Mouse (Mus musculus) forebrain, embryonic 12.5 days (tissue): ENCODE data around the gene Plin1. TPM values are rescaled to one million over a fixed set of nuclear protein-coding genes. Genes with fewer than 3 reads are reported as not detected.

Experiments used
- ATAC-seq: fragments of 200-750 bp; cut with Nextera tagmentation; 2 replicates; pipeline ENCODE4 v1.8.0; 2017; ENCODE audit warnings: moderate TSS enrichment; ENCODE audit not compliant: low FRiP score
- H3K27ac ChIP-seq: fragments of 300-500 bp; sonication (generic); 2 replicates; pipeline ENCODE4 v1.5.1; 2016; ENCODE audit warnings: mild to moderate bottlenecking
- H3K27me3 ChIP-seq: fragments of 300-500 bp; sonication (generic); 2 replicates; pipeline ENCODE4 v1.6.1; 2016; ENCODE audit warnings: mild to moderate bottlenecking
- H3K36me3 ChIP-seq: fragments of 300-500 bp; sonication (generic); replicated peaks from 2 replicates; pipeline ENCODE4 v1.6.1; 2016; ENCODE audit warnings: mild to moderate bottlenecking
- H3K4me1 ChIP-seq: fragments of 300-500 bp; sonication (generic); 2 replicates; pipeline ENCODE4 v1.6.1; 2016
- H3K4me2 ChIP-seq: fragments of 300-500 bp; sonication (generic); 2 replicates; pipeline ENCODE4 v1.6.1; 2016; ENCODE audit warnings: mild to moderate bottlenecking, moderate library complexity
- H3K4me3 ChIP-seq: fragments of 300-500 bp; sonication (generic); replicated peaks from 2 replicates; pipeline ENCODE4 v1.5.1; 2016; ENCODE audit warnings: mild to moderate bottlenecking
- H3K9ac ChIP-seq: fragments of 300-500 bp; sonication (generic); 2 replicates; pipeline ENCODE4 v1.6.1; 2016; ENCODE audit warnings: mild to moderate bottlenecking
- H3K9me3 ChIP-seq: fragments of 300-500 bp; sonication (generic); 2 replicates; pipeline ENCODE4 v1.6.1; 2016
- WGBS: fragments of 180-500 bp; shearing (Covaris S2); methylation state at CpG from one replicate; pipeline ENCODE4 v1.1.7; 2016; 5-methylcytosine and 5-hydroxymethylcytosine counted together
- polyA plus RNA-seq: library from polyadenylated mRNA; unstranded; fragments of >200 nt; fragmentation: Nextera tagmentation; extraction: Ambion mirVana; gene quantifications from 2 replicates; pipeline ENCODE4 v1.2.1, GENCODE M21; 2016

Gene Plin1
- polyA plus RNA-seq, 1 experiment from 2014 or later = 0.13 TPM

- no peak overlapping the region for H3K27ac ChIP-seq
- WGBS = 70% methylated on average over 11 of the region's 11 CpGs
- no peak overlapping the region for H3K4me2 ChIP-seq
- no peak overlapping the region for H3K4me3 ChIP-seq
- no peak overlapping the region for H3K9ac ChIP-seq
- no peaks in the 10 kb centered on the region for H3K9me3 ChIP-seq
- no peaks in the 10 kb centered on the region for H3K36me3 ChIP-seq
- peaks cover 4% of the 10 kb centered on the region for H3K27me3 ChIP-seq
- peak; percentile 49; the same call in 1 of the 2 replicates for ATAC-seq
- H3K4me1 ChIP-seq = no peaks in the 10 kb centered on the region
These were observed 2.8 kb downstream of the Plin1 start for GRCm38 (mm10) chr7:79729743-79730370.

DNA sequence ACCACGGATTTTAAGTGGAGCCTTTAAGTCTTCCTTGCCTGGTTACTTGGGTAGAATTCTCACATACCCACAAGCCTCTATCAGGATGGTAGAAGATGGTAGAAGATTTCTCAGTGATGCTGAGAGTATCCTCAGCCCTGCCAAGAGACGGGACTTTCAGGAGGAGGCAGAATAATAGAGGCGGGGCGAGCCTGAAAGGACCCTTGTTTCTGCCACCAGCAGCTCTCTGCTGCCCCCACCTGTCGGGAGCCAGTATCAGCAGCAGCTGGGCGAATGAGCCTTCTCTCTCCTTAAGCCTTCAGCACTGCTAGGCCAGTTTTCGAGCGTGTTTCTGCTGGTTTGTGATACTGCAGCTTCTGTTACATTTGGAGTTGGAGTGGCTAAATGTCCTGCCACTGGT is 3.5 kb downstream of the Plin1 start:
- Histone ChIP-seq H3K4me3 (no peak overlapping the region), H3K27ac (no peak overlapping the region), H3K4me2 (no peak overlapping the region), H3K9ac (no peak overlapping the region), H3K9me3 (no peaks in the 10 kb centered on the region), H3K36me3 (no peaks in the 10 kb centered on the region), H3K27me3 (peaks cover 4% of the 10 kb centered on the region), H3K4me1 (no peaks in the 10 kb centered on the region)
- peak; percentile 49; the same call in 1 of the 2 replicates for ATAC-seq
- WGBS = 9% methylated on average over 8 of the region's 8 CpGs

- Histone ChIP-seq H3K4me2 (no peak overlapping the region), H3K36me3 (no peaks in the 10 kb centered on the region), H3K9me3 (no peaks in the 10 kb centered on the region), H3K9ac (no peak overlapping the region), H3K27ac (no peak overlapping the region), H3K27me3 (peaks cover 9% of the 10 kb centered on the region), H3K4me3 (no peak overlapping the region), H3K4me1 (no peaks in the 10 kb centered on the region)
- WGBS = 22% methylated on average over 6 of the region's 6 CpGs
- ATAC-seq = peak; percentile 36; the same call in 1 of the 2 replicates
These were observed 4.5 kb downstream of the Plin1 start for GRCm38 (mm10) chr7:79728219-79728618.

- ATAC-seq = no peak; the same call in 1 of the 2 replicates
- H3K4me3 ChIP-seq = no peak overlapping the region
- peaks cover 21% of the 10 kb centered on the region for H3K27me3 ChIP-seq
- no peak overlapping the region for H3K27ac ChIP-seq
- H3K9me3 ChIP-seq = no peaks in the 10 kb centered on the region
- 22% methylated on average over 2 of the region's 2 CpGs for WGBS
- no peak overlapping the region for H3K4me2 ChIP-seq
- H3K9ac ChIP-seq = no peak overlapping the region
- no peaks in the 10 kb centered on the region for H3K36me3 ChIP-seq
- H3K4me1 ChIP-seq = no peaks in the 10 kb centered on the region
These were observed 5.6 kb downstream of the Plin1 start for GRCm38 (mm10) chr7:79727091-79727490.

- under 1% methylated on average over 48 of the region's 48 CpGs for WGBS
- H3K27ac ChIP-seq = no peak overlapping the region
- H3K27me3 ChIP-seq = peaks cover 61% of the 10 kb centered on the region
These were observed 11.2 kb downstream of the Plin1 start for GRCm38 (mm10) chr7:79721386-79721977.

DNA sequence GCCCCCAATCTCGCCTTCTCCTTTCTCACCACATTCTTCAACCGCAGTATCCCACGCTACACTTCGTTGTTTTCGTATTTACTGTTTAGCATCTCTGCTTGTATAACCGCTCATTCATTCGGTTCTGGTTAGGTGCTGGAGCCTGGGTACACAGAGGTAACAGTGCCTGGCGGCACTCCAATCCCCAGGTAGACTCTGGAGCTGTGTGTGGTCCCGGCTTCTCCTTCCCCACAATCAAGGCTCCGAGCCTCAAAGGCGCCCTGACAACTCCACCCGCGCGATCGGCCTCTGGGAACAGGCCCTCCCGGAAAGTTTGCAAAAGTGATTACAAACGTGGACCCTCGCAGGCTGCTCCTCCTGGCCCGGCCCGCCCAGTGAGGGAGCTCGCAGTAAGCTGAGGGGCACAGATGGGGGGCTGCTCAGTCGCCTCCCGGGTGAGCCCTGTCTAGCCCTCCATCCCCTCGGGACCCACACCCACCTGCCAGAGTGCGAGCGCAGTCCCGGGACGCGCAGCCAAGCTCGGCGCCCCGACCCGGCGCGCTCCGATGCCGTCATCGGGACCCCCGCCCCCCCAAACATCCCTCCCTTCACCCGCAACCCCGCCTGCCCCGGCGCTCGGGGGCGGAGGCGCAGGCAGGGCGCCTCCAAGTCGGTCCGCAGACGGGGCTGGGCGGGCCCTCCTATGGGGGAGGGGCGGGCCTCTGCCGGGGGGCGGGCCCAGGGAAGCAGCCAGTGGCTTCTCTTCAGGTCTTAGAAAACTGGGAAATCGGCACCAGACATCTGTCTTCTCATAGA is 17.3 kb downstream of the Plin1 start, which contains the start of gene Kif7:
Kif7 (minus strand) TSS at position 534 of the 795 bp plus-strand sequence.
- Histone ChIP-seq H3K9ac (peak within 1 kb of the TSS; percentile 75), H3K4me1 (peaks cover 21% of the 10 kb centered on the region), H3K27me3 (peaks cover 41% of the 10 kb centered on the region), H3K4me3 (peak within 1 kb of the TSS; percentile 73), H3K27ac (peak within 1 kb of the TSS; percentile 54; the same call in 1 of the 2 replicates), H3K9me3 (no peaks in the 10 kb centered on the region), H3K36me3 (0 out of 2 replicates have a peak, but pooled peaks cover 3% of the 10 kb centered on the region), H3K4me2 (peak within 1 kb of the TSS; percentile 84)
- under 1% methylated on average over 34 of the region's 55 CpGs for WGBS
- peak; percentile 92 for ATAC-seq

More at GRCm38 (mm10) chr7:79721386-79721977, 11.2 kb downstream of the Plin1 start:
- peak; percentile 79 for ATAC-seq
- Histone ChIP-seq H3K4me3 (peak overlapping the region; percentile 55), H3K9me3 (no peaks in the 10 kb centered on the region), H3K4me2 (peak overlapping the region; percentile 79), H3K36me3 (no peaks in the 10 kb centered on the region), H3K4me1 (peaks cover 8% of the 10 kb centered on the region; the same call in 1 of the 2 replicates), H3K9ac (peak overlapping the region; percentile 61)

DNA sequence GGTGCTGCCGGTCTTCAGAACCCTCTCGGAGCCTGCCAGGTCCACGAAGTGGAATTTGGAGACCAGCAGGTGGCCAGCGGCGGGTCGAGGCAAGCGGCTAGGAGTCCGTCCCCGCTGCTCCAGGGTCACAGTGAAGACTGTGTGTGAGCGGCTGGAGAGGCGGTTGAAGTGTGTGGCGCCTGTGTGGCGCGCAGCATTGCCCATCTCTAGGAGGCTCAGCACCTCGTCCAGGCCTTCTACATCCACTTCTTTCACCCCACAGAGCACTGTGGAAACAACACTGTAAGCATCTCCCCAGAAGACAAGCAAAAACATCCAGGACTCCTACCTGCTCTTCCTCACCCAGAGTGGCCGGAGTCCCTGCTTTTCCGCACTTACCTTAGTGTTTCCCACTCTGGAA is 21.9 kb downstream of the Plin1 start:
- H3K27ac ChIP-seq = no peak overlapping the region
- peaks cover 26% of the 10 kb centered on the region for H3K4me1 ChIP-seq
- peaks cover 11% of the 10 kb centered on the region for H3K36me3 ChIP-seq
- peak overlapping the region; percentile 41 for H3K4me3 ChIP-seq
- peak overlapping the region; percentile 67 for H3K4me2 ChIP-seq
- WGBS = 25% methylated on average over 17 of the region's 17 CpGs
- no peaks in the 10 kb centered on the region for H3K9me3 ChIP-seq
- ATAC-seq = no peak
- H3K9ac ChIP-seq = peak overlapping the region; percentile 55; the same call in 1 of the 2 replicates
- H3K27me3 ChIP-seq = peaks cover 20% of the 10 kb centered on the region

GRCm38 (mm10) chr7:79710130-79710607 is 22.5 kb downstream of the Plin1 start:
- no peaks in the 10 kb centered on the region for H3K9me3 ChIP-seq
- WGBS = 2% methylated on average over 42 of the region's 55 CpGs
- H3K27ac ChIP-seq = no peak overlapping the region
- H3K27me3 ChIP-seq = peaks cover 20% of the 10 kb centered on the region
- H3K9ac ChIP-seq = peak overlapping the region; percentile 55
- peak overlapping the region; percentile 67 for H3K4me2 ChIP-seq
- peak; percentile 93 for ATAC-seq
- peak overlapping the region; percentile 41 for H3K4me3 ChIP-seq
- peaks cover 14% of the 10 kb centered on the region for H3K36me3 ChIP-seq
- peaks cover 25% of the 10 kb centered on the region for H3K4me1 ChIP-seq

DNA sequence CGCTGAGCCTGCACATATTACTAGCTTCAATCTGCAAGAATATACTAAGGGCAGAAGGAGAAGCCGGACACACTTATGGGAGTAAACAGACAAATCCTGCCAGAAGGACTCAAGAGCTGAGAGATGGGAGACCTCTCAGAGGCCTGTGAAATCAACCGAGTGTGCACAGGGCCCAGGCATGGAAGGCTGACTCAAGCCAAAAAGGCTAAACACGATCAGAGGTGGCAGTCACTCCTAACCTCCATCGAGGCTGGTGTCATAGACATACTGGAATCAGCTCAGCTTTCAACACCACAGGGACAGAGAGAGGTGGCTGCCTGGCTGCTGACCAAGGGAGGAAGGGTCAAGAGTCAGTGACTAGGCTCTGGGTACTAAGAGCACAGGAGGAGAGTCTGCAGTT is 27.5 kb downstream of the Plin1 start:
- H3K4me2 ChIP-seq = no peak overlapping the region
- no peak overlapping the region for H3K4me3 ChIP-seq
- no peak overlapping the region for H3K9ac ChIP-seq
- peaks cover 50% of the 10 kb centered on the region for H3K36me3 ChIP-seq
- peaks cover 4% of the 10 kb centered on the region; the same call in 1 of the 2 replicates for H3K27me3 ChIP-seq
- WGBS = 89% methylated on average over 5 of the region's 5 CpGs
- H3K4me1 ChIP-seq = peaks cover 8% of the 10 kb centered on the region
- H3K9me3 ChIP-seq = no peaks in the 10 kb centered on the region
- ATAC-seq = no peak
- no peak overlapping the region for H3K27ac ChIP-seq

- Histone ChIP-seq H3K9ac (no peak overlapping the region), H3K27ac (no peak overlapping the region), H3K9me3 (no peaks in the 10 kb centered on the region), H3K27me3 (no peaks in the 10 kb centered on the region), H3K4me2 (no peak overlapping the region), H3K36me3 (peaks cover 70% of the 10 kb centered on the region), H3K4me3 (no peak overlapping the region), H3K4me1 (no peaks in the 10 kb centered on the region)
- no peak for ATAC-seq
- 87% methylated on average over 16 of the region's 16 CpGs for WGBS
These were observed 29.9 kb downstream of the Plin1 start for GRCm38 (mm10) chr7:79702755-79703154.

- H3K36me3 ChIP-seq = peaks cover 95% of the 10 kb centered on the region
- H3K4me1 ChIP-seq = no peaks in the 10 kb centered on the region
- H3K27me3 ChIP-seq = no peaks in the 10 kb centered on the region
- H3K9ac ChIP-seq = no peak overlapping the region
- H3K4me2 ChIP-seq = no peak overlapping the region
- H3K27ac ChIP-seq = no peak overlapping the region
- no peaks in the 10 kb centered on the region for H3K9me3 ChIP-seq
- no peak overlapping the region for H3K4me3 ChIP-seq
- no peak for ATAC-seq
- 92% methylated on average over 8 of the region's 8 CpGs for WGBS
These were observed 36.2 kb downstream of the Plin1 start for GRCm38 (mm10) chr7:79696495-79696894.

DNA sequence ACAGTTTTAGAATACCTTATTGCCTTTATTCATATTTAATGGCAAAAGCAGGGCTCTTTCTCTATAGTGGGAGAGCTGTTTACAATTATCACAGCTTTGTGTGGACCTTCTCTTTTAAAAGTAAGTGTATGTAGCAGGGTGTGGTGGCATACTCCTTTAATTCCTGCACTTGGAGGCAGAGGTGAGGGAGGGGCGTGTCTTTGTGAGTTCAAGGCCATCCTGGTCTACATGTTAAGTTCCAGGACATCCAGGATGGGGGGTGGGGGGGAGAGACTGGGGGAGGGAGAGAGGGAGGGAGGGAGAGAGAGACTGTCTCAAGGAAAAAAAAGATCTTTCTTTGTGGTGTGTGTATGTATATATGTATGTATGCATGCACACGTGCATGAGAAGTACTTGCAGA is 52.5 kb downstream of the Plin1 start:
- H3K27ac ChIP-seq = no peak overlapping the region
- no peaks in the 10 kb centered on the region for H3K4me1 ChIP-seq
- H3K27me3 ChIP-seq = no peaks in the 10 kb centered on the region
- H3K4me3 ChIP-seq = no peak overlapping the region
- peaks cover 86% of the 10 kb centered on the region for H3K36me3 ChIP-seq
- no peaks in the 10 kb centered on the region for H3K9me3 ChIP-seq
- ATAC-seq = no peak
- H3K9ac ChIP-seq = no peak overlapping the region
- no peak overlapping the region for H3K4me2 ChIP-seq
- WGBS = 97% methylated on average over 2 of the region's 2 CpGs
